Mouse (Mus musculus): Measurements from ENCODE around the gene Boc. TPM values are rescaled to one million over a fixed set of nuclear protein-coding genes. Genes with fewer than 3 reads are reported as not detected.
"Not testable (repeated sequence)": the region's sequence is repeated elsewhere in the genome, so short reads cannot be mapped to it uniquely, and the experiment has no call there.

Gene Boc
- polyA plus RNA-seq, 1 experiment, result 8.5 TPM

GRCm38 (mm10) chr16:44458826-44459225, 99.9 kb downstream of the Boc start:
- Histone ChIP-seq H3K27ac (ENCODE audit: insufficient read depth, low read depth, low read length) (no peak overlapping the region), H3K36me3 (ENCODE audit: control insufficient read depth, insufficient read depth, low read length) (no peaks in the 10 kb centered on the region), H3K27me3 (replicated peaks; ENCODE audit: control insufficient read depth, insufficient read depth, low read length) (no peaks in the 10 kb centered on the region), H3K4me3 (ENCODE audit: insufficient read depth, low read depth, low read length) (no peak overlapping the region), H3K4me1 (ENCODE audit: control insufficient read depth, insufficient read depth, low read length) (no peaks in the 10 kb centered on the region)
- DNase-seq, result no peak
- TF ChIP-seq POLR2A (IDR thresholded peaks at IDR 0.05; ENCODE audit: low read depth, low read length) (no peak), CTCF (conservative IDR thresholded peaks at IDR 0.05; ENCODE audit: insufficient read depth, insufficient read length, low read depth, low read length) (no peak)
- WGBS, result 91% methylated on average over 2 of the region's 2 CpGs

GRCm38 (mm10) chr16:44457858-44458257, 100.8 kb downstream of the Boc start:
- no peaks in the 10 kb centered on the region for H3K4me1 ChIP-seq (ENCODE audit: control insufficient read depth, insufficient read depth, low read length)
- DNase-seq, result no peak
- WGBS, result 91% methylated on average over 2 of the region's 2 CpGs
- H3K36me3 ChIP-seq (ENCODE audit: control insufficient read depth, insufficient read depth, low read length), result no peaks in the 10 kb centered on the region
- H3K4me3 ChIP-seq (ENCODE audit: insufficient read depth, low read depth, low read length), result no peak overlapping the region
- TF ChIP-seq CTCF (conservative IDR thresholded peaks at IDR 0.05; ENCODE audit: insufficient read depth, insufficient read length, low read depth, low read length), result no peak
- TF ChIP-seq POLR2A (IDR thresholded peaks at IDR 0.05; ENCODE audit: low read depth, low read length), result no peak
- no peak overlapping the region for H3K27ac ChIP-seq (ENCODE audit: insufficient read depth, low read depth, low read length)
- no peaks in the 10 kb centered on the region for H3K27me3 ChIP-seq (replicated peaks; ENCODE audit: control insufficient read depth, insufficient read depth, low read length)

- 93% methylated on average over 15 of the region's 15 CpGs for WGBS
- not testable (repeated sequence) for H3K36me3 ChIP-seq (ENCODE audit: control insufficient read depth, insufficient read depth, low read length); H3K4me3 ChIP-seq (ENCODE audit: insufficient read depth, low read depth, low read length); H3K27me3 ChIP-seq (replicated peaks; ENCODE audit: control insufficient read depth, insufficient read depth, low read length); DNase-seq; H3K4me1 ChIP-seq (ENCODE audit: control insufficient read depth, insufficient read depth, low read length); H3K27ac ChIP-seq (ENCODE audit: insufficient read depth, low read depth, low read length)
Observed at GRCm38 (mm10) chr16:44441913-44442312, 116.8 kb downstream of the Boc start.

GRCm38 (mm10) chr16:44435481-44435880, 123.2 kb downstream of the Boc start:
- Histone ChIP-seq H3K27me3 (replicated peaks; ENCODE audit: control insufficient read depth, insufficient read depth, low read length) (no peaks in the 10 kb centered on the region), H3K27ac (ENCODE audit: insufficient read depth, low read depth, low read length) (no peak overlapping the region), H3K4me1 (ENCODE audit: control insufficient read depth, insufficient read depth, low read length) (no peaks in the 10 kb centered on the region), H3K36me3 (ENCODE audit: control insufficient read depth, insufficient read depth, low read length) (no peaks in the 10 kb centered on the region), H3K4me3 (ENCODE audit: insufficient read depth, low read depth, low read length) (no peak overlapping the region)
- TF ChIP-seq CTCF (conservative IDR thresholded peaks at IDR 0.05; ENCODE audit: insufficient read depth, insufficient read length, low read depth, low read length), result no peak
- TF ChIP-seq POLR2A (IDR thresholded peaks at IDR 0.05; ENCODE audit: low read depth, low read length), result no peak
- no peak for DNase-seq
- 64% methylated on average over 4 of the region's 4 CpGs for WGBS

Other genes with a start within 250 kb of the Boc start
- gene Sidt1, start 225.7 kb downstream of the Boc start, polyA plus RNA-seq (2012; rRNA removed), result 0.53 and 1.6 TPM in 2 replicates
- 5.4 and 6.9 TPM in 2 replicates for gene Spice1, start 211.8 kb downstream of the Boc start, polyA plus RNA-seq (2012; rRNA removed)
- 0.03 and 0.15 TPM in 2 replicates for gene Cfap44, start 164.1 kb downstream of the Boc start, polyA plus RNA-seq (2012; rRNA removed)
- gene Nepro, start 165.4 kb upstream of the Boc start, polyA plus RNA-seq (2012; rRNA removed), result 2.8 TPM in 2 replicates
- 5.9 and 6.0 TPM in 2 replicates for gene Gtpbp8, start 187.5 kb upstream of the Boc start, polyA plus RNA-seq (2012; rRNA removed)
- 0.14 and 0.23 TPM in 2 replicates for gene Cd200r1, start 206.8 kb upstream of the Boc start, polyA plus RNA-seq (2012; rRNA removed)